Mouse (Mus musculus) midbrain, embryonic 14.5 days (tissue): ENCODE data around the gene Arhgap24. TPM values are rescaled to one million over a fixed set of nuclear protein-coding genes. Genes with fewer than 3 reads are reported as not detected.
"Not testable (repeated sequence)": the region's sequence is repeated elsewhere in the genome, so short reads cannot be mapped to it uniquely, and the experiment has no call there.

Experiments used
- ATAC-seq: fragments of 200-750 bp; cut with Nextera tagmentation; 2 replicates; pipeline ENCODE4 v1.8.0; 2017; ENCODE audit warnings: moderate number of reproducible peaks, moderate library complexity; ENCODE audit not compliant: low FRiP score, low TSS enrichment
- DNase-seq: peaks from one replicate; pipeline ENCODE4 v3.0.0-alpha.2; 2015
- H3K27ac ChIP-seq: fragments of 300-500 bp; sonication (generic); replicated peaks from 2 replicates; pipeline ENCODE4 v1.5.1; 2014; ENCODE audit warnings: mild to moderate bottlenecking, low read depth, low read length, moderate library complexity
- H3K27me3 ChIP-seq: fragments of 300-500 bp; sonication (generic); 2 replicates; pipeline ENCODE4 v1.6.1; 2014; ENCODE audit warnings: low read length, control low read depth, mixed read lengths; ENCODE audit not compliant: control insufficient read depth, insufficient read depth
- H3K36me3 ChIP-seq: fragments of 300-500 bp; sonication (generic); 2 replicates; pipeline ENCODE4 v1.6.1; 2014; ENCODE audit warnings: low read length, control low read depth; ENCODE audit not compliant: control insufficient read depth, insufficient read depth
- H3K4me1 ChIP-seq: fragments of 300-500 bp; sonication (generic); 2 replicates; pipeline ENCODE4 v1.6.1; 2014; ENCODE audit warnings: mild to moderate bottlenecking, antibody characterized with exemption, low read length, control low read depth; ENCODE audit not compliant: control insufficient read depth, insufficient read depth
- H3K4me2 ChIP-seq: fragments of 300-500 bp; sonication (generic); 2 replicates; pipeline ENCODE4 v1.6.1; 2014; ENCODE audit warnings: mild to moderate bottlenecking, low read length, moderate library complexity
- H3K4me3 ChIP-seq: fragments of 300-500 bp; sonication (generic); replicated peaks from 2 replicates; pipeline ENCODE4 v1.5.1; 2014; ENCODE audit warnings: low read depth, low read length
- H3K9ac ChIP-seq: fragments of 300-500 bp; sonication (generic); replicated peaks from 2 replicates; pipeline ENCODE4 v1.6.1; 2014; ENCODE audit warnings: mild to moderate bottlenecking, low read length, moderate library complexity
- H3K9me3 ChIP-seq: fragments of 300-500 bp; sonication (generic); 2 replicates; pipeline ENCODE4 v1.6.1; 2016; ENCODE audit warnings: low read length, control low read depth, mixed read lengths; ENCODE audit not compliant: control insufficient read depth
- WGBS: fragments of 180-500 bp; shearing (Covaris S2); extraction: QIAGEN DNeasy Blood & Tissue Kit; methylation state at CpG from one replicate; pipeline ENCODE4 v1.1.7; 2014; 5-methylcytosine and 5-hydroxymethylcytosine counted together
- polyA plus RNA-seq: library from polyadenylated mRNA; unstranded; fragments of >200 nt; fragmentation: Nextera tagmentation; extraction: Ambion mirVana; gene quantifications from 2 replicates; pipeline ENCODE4 v1.2.1, GENCODE M21; 2014

The Arhgap24 gene
- polyA plus RNA-seq, 1 experiment from 2014 or later: 7.3 TPM

- Histone ChIP-seq H3K27ac (no peak overlapping the region), H3K27me3 (no peaks in the 10 kb centered on the region), H3K9me3 (no peaks in the 10 kb centered on the region), H3K4me1 (peaks cover 7% of the 10 kb centered on the region; the same call in 1 of the 2 replicates), H3K36me3 (no peaks in the 10 kb centered on the region), H3K4me2 (no peak overlapping the region), H3K9ac (no peak overlapping the region), H3K4me3 (no peak overlapping the region)
- DNase-seq (no peak), ATAC-seq (no peak)
- 71% methylated on average over 5 of the region's 5 CpGs for WGBS
These were observed 420.0 kb downstream of the Arhgap24 start for GRCm38 (mm10) chr5:102901176-102901575.

GRCm38 (mm10) chr5:102903487-102903886 is 422.3 kb downstream of the Arhgap24 start:
- no peak overlapping the region for H3K4me3 ChIP-seq
- H3K4me1 ChIP-seq: peaks cover 7% of the 10 kb centered on the region; the same call in 1 of the 2 replicates
- DNase-seq: no peak
- 70% methylated on average over 9 of the region's 9 CpGs for WGBS
- no peaks in the 10 kb centered on the region for H3K27me3 ChIP-seq
- no peak overlapping the region for H3K9ac ChIP-seq
- H3K36me3 ChIP-seq: no peaks in the 10 kb centered on the region
- H3K9me3 ChIP-seq: no peaks in the 10 kb centered on the region
- no peak overlapping the region for H3K27ac ChIP-seq
- no peak for ATAC-seq
- no peak overlapping the region for H3K4me2 ChIP-seq

GRCm38 (mm10) chr5:102904066-102904465 is 422.9 kb downstream of the Arhgap24 start:
- DNase-seq (no peak), ATAC-seq (no peak)
- no peak overlapping the region for H3K27ac ChIP-seq
- peaks cover 7% of the 10 kb centered on the region; the same call in 1 of the 2 replicates for H3K4me1 ChIP-seq
- H3K36me3 ChIP-seq: no peaks in the 10 kb centered on the region
- 88% methylated on average over 12 of the region's 12 CpGs for WGBS
- no peak overlapping the region for H3K4me2 ChIP-seq
- H3K9ac ChIP-seq: no peak overlapping the region
- H3K27me3 ChIP-seq: no peaks in the 10 kb centered on the region
- H3K4me3 ChIP-seq: no peak overlapping the region
- H3K9me3 ChIP-seq: no peaks in the 10 kb centered on the region

GRCm38 (mm10) chr5:102905441-102906211 is 424.4 kb downstream of the Arhgap24 start:
- Histone ChIP-seq H3K9me3 (no peaks in the 10 kb centered on the region), H3K9ac (no peak overlapping the region), H3K4me3 (no peak overlapping the region), H3K4me1 (peaks cover 7% of the 10 kb centered on the region; the same call in 1 of the 2 replicates), H3K27me3 (no peaks in the 10 kb centered on the region), H3K4me2 (peak overlapping the region; percentile 11; the same call in 1 of the 2 replicates), H3K27ac (peak overlapping the region; percentile 53), H3K36me3 (no peaks in the 10 kb centered on the region)
- ATAC-seq (no peak), DNase-seq (peak; percentile 39)
- 25% methylated on average over 13 of the region's 13 CpGs for WGBS

GRCm38 (mm10) chr5:102920199-102920598 is 439.0 kb downstream of the Arhgap24 start:
- H3K9ac ChIP-seq: no peak overlapping the region
- no peak overlapping the region for H3K27ac ChIP-seq
- no peaks in the 10 kb centered on the region for H3K4me1 ChIP-seq
- H3K4me3 ChIP-seq: no peak overlapping the region
- no peak overlapping the region for H3K4me2 ChIP-seq
- no peak for ATAC-seq
- no peaks in the 10 kb centered on the region for H3K9me3 ChIP-seq
- no peak for DNase-seq
- H3K36me3 ChIP-seq: peaks cover 47% of the 10 kb centered on the region
- H3K27me3 ChIP-seq: no peaks in the 10 kb centered on the region
- 67% methylated on average over 2 of the region's 2 CpGs for WGBS

- Histone ChIP-seq H3K36me3 (peaks cover 36% of the 10 kb centered on the region), H3K27ac (no peak overlapping the region), H3K4me2 (no peak overlapping the region), H3K4me3 (no peak overlapping the region), H3K9ac (no peak overlapping the region), H3K9me3 (no peaks in the 10 kb centered on the region), H3K4me1 (no peaks in the 10 kb centered on the region), H3K27me3 (no peaks in the 10 kb centered on the region)
- WGBS: 67% methylated on average over 5 of the region's 5 CpGs
- ATAC-seq: no peak
- no peak for DNase-seq
These were observed 445.6 kb downstream of the Arhgap24 start for GRCm38 (mm10) chr5:102926786-102927185.

- Histone ChIP-seq H3K27me3 (no peaks in the 10 kb centered on the region), H3K4me1 (no peaks in the 10 kb centered on the region), H3K36me3 (peaks cover 12% of the 10 kb centered on the region), H3K4me2 (no peak overlapping the region), H3K9me3 (no peaks in the 10 kb centered on the region), H3K9ac (no peak overlapping the region), H3K4me3 (no peak overlapping the region), H3K27ac (no peak overlapping the region)
- DNase-seq (no peak), ATAC-seq (no peak)
- 45% methylated on average over 6 of the region's 6 CpGs for WGBS
These were observed 449.0 kb downstream of the Arhgap24 start for GRCm38 (mm10) chr5:102930161-102930560.

GRCm38 (mm10) chr5:102943864-102944630 is 462.9 kb downstream of the Arhgap24 start:
- not testable (repeated sequence) for H3K27me3 ChIP-seq, H3K4me3 ChIP-seq, H3K36me3 ChIP-seq, H3K9me3 ChIP-seq, ATAC-seq, H3K27ac ChIP-seq, H3K4me1 ChIP-seq, H3K4me2 ChIP-seq, H3K9ac ChIP-seq
- DNase-seq: peak; percentile 57
- WGBS: 84% methylated on average over 17 of the region's 17 CpGs
